Mouse (Mus musculus) lung, adult 18-20 months (tissue): Measurements from ENCODE around the gene Ppat.

Experiments
- DNase-seq, 2 experiments: peaks; one replicate each; pipeline ENCODE4 v3.0.0; 2022; ENCODE audit warnings: mixed read lengths in 2 of 2

Ppat gene

GRCm38 (mm10) chr5:76869553-76869952 lies 81.8 kb downstream of the Ppat start:
- no peak for DNase-seq

- DNase-seq, result peak; percentile 55 to 71
These were observed 82.6 kb downstream of the Ppat start for GRCm38 (mm10) chr5:76868693-76869286.

- no peak for DNase-seq
These were observed 84.6 kb downstream of the Ppat start for GRCm38 (mm10) chr5:76866819-76867218.
